Mouse (Mus musculus) spleen, adult 12 weeks (tissue): ENCODE data around the gene Qser1.

ENCODE experiments used
- DNase-seq: peaks from one replicate; pipeline ENCODE4 v3.0.0; 2022; ENCODE audit warnings: low spot score

Qser1 gene

DNA sequence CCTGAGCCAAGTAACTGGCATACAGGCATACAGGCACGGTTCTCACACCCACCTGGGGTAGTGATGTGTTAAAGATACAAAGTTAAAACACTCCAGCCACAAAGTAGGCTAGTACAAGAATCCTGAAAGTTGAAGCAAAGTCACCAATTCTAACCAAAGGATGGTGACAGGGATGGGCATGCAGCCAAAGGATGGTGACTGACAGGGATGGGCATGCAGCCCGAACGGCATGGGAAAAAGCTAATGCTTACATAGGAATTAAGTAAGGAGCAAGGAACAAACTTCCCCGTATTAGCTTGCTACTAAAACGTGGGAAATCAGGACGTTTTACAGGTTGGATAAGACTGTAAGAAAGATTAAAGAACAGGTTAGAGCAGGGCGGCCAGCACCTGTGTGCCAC is 80.3 kb downstream of the Qser1 start:
- no peak for DNase-seq

GRCm38 (mm10) chr2:104732562-104733256 is 83.9 kb downstream of the Qser1 start:
- DNase-seq: no peak

DNA sequence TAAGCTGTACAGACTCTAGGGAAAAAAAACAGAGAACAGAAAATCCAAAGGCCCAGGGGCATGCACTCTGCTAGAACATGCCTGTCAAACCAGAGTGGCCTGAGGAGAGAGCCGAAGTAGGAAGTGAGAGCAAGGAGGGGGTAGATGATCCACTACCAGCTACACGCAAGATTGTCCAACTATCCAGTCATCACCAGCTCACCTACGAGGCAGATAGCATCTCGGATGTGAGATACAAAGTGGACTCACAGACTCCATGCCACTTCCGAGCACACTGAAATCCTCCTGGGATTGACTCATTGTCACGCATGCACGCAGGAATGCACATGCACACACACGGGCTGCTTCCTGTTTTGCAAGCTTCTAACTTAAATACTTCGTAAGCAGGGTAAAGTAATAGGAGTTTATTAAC is 84.5 kb downstream of the Qser1 start:
- peak; percentile 6 for DNase-seq

- no peak for DNase-seq
These were observed 89.2 kb downstream of the Qser1 start for GRCm38 (mm10) chr2:104727369-104727768.

- no peak for DNase-seq
These were observed 94.5 kb downstream of the Qser1 start for GRCm38 (mm10) chr2:104722021-104722420.

DNA sequence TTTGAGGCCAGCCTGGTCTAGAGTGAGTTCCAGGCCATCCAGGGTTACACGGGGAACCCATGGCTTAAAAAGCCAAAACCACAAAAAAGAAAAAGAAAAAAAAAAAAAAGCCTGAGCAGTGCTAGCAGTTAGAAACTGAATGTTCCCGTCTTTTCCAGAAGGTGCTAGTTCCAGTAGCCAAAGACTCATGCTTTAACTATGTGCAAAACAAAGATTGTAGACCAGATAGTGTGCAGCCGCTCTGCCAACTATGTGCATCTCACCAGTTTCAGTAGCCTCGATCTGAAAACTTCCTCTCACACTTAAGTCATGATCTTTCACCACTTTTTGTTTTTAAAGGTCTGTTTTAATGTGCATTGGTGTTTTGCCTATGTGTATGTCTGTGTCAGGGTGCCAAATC is 98.7 kb downstream of the Qser1 start:
- DNase-seq: no peak

DNA sequence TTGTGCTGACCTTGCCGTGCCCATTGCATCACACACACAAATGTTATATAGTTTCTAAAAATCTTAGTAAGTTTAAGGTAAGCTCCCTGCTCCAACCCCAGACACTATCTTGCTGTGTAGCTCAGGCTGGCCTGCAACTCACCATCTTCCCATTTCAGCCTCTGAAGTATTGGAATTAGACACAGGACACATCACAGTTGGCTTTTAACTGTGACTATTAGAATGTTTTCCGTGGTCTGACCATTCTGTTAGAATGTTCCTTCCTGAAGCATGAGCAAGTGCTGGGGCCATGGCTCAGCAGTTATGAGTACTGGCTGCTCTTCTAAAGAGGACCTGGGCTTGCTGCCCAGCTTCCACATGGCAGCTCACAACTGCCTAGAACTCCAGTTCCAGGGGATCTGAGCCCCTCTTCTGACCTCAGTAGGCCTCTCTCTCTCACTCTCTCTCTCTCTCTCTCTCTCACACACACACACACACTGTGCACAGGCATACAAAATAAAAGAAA is 99.3 kb downstream of the Qser1 start:
- no peak for DNase-seq

GRCm38 (mm10) chr2:104716279-104716678 is 100.3 kb downstream of the Qser1 start, which contains the start of gene Pin1rt1:
Gene Pin1rt1, minus strand, starts transcription at chr2:104716379.
- DNase-seq: no peak

- no peak for DNase-seq
These were observed 102.3 kb downstream of the Qser1 start for GRCm38 (mm10) chr2:104714254-104714691.

- no peak for DNase-seq
These were observed 104.1 kb downstream of the Qser1 start for GRCm38 (mm10) chr2:104712486-104712809.

GRCm38 (mm10) chr2:104711585-104712485 is 104.7 kb downstream of the Qser1 start, which contains the start of gene Tcp11l1:
Gene Tcp11l1, minus strand, starts transcription at chr2:104712169.
- DNase-seq: peak; percentile 27

DNA sequence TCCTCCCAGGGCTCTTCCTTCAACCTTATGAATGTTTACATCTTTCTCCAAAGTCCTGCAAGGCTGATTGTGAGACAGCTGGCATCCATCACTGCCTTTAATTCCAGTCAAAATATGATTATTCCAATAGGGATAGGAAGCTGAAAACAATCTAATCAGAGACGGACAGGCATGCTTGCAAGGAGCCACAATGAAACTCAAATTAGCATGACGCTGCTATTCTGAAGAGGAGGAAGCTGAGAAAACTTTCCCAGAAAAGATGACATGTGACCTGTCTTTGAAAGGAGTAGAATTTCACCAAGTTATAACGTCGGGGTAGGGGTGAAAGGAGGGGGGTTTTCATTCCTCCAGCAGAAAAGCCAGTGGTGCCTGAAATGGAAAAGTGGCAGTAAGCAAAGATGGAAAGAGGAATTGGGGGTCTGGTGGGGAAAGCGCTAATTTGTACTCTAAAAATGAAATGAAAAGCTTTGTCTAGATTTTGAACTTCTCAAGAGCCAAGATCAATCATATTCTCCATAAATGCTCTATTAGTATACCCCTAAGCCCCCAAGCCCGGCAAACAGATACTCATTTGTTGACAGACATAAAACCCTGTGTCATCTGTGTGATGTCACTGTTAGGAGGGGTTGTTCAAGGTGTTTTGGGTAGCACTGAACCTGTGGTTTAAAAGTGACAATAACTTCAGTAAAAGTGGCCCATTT is 105.7 kb downstream of the Qser1 start:
- DNase-seq: no peak

- DNase-seq: no peak
These were observed 106.7 kb downstream of the Qser1 start for GRCm38 (mm10) chr2:104709786-104710337.
